ENCODE assay signal across 23 mouse cellular contexts in the genomic region with DNA sequence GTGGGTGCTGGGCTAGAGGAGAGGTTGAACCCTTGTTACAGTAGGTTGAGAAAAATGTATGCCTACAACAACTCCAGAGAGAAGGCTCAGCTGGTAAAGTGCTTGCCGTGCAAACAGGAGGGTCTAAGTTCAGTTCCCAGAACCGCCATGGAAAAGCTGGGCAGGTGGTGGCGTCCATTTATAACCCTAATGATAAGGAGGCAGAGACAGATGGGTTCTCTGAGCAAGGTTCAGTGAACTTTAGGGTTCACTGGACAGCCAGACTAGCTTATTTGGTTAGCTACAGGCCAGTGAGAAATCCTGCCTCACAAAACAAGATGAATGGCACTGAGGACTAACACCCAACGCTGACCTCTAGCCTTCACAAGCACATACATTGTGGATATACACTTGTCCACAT. TPM values are rescaled to one million over a fixed set of nuclear protein-coding genes. Genes with fewer than 3 reads are reported as not detected.
DNase-seq lines count a peak whose midpoint lies in the region; ATAC-seq and TF ChIP-seq lines count a peak whose summit lies in the region.
"Had no signal": no experiment of that assay in that cellular context is flagged by ENCODE, and none has a peak within 500 bp of the region (broad histone marks: within the 10 kb centered on the region; RNA-seq: fewer than 3 reads in every experiment).

No protein-coding gene starts in this region.

- H3K4me3 ChIP-seq in gastrocnemius, adult 2 months: no peak overlapping the region
- H3K4me3 ChIP-seq in liver, adult 2 months (ENCODE audit: insufficient read depth, low read depth, low read length): no peak overlapping the region
- no peak overlapping the region for H3K4me3 ChIP-seq in intestine, embryonic 14.5 days (ENCODE audit: low read depth, low read length)
- no peak overlapping the region for H3K4me3 ChIP-seq in thymus, adult 2 months (ENCODE audit: control insufficient read depth, insufficient read depth, low read length)
- H3K4me3 ChIP-seq: embryonic facial prominence, embryonic 12.5 days; erythroblast, embryonic 14.5 days; forebrain, embryonic 13.5 days; hindbrain, embryonic 10.5 days; layer of hippocampus, adult 2 months; limb, embryonic 10.5 days; midbrain, embryonic 13.5 days; neural tube, embryonic 13.5 days had no signal

- TF ChIP-seq CTCF in gastrocnemius, adult 2 months (IDR thresholded peaks at IDR 0.05): no peak
- TF ChIP-seq CTCF in liver, adult 2 months (IDR thresholded peaks at IDR 0.05; ENCODE audit: low read depth, low read length): no peak
- no peak for TF ChIP-seq CTCF in thymus, adult 2 months (IDR thresholded peaks at IDR 0.05; ENCODE audit: borderline replicate concordance, control insufficient read depth, extremely low read depth, insufficient read depth, low read length, poor library complexity)

- H3K27ac ChIP-seq in gastrocnemius, adult 2 months: no peak overlapping the region
- H3K27ac ChIP-seq in liver, adult 2 months (replicated peaks; ENCODE audit: insufficient read depth, low read depth, low read length): no peak overlapping the region
- no peak overlapping the region for H3K27ac ChIP-seq in intestine, embryonic 14.5 days (ENCODE audit: low read depth)
- no peak overlapping the region for H3K27ac ChIP-seq in thymus, adult 2 months (ENCODE audit: control insufficient read depth, insufficient read depth, low read length)
- H3K27ac ChIP-seq: embryonic facial prominence, embryonic 12.5 days; forebrain, embryonic 13.5 days; hindbrain, embryonic 10.5 days; layer of hippocampus, adult 2 months; limb, embryonic 10.5 days; liver, embryonic 14.5 days; midbrain, embryonic 13.5 days; neural tube, embryonic 13.5 days had no signal

- intact Hi-C loops in gastrocnemius, postnatal 14 days (cut with DNase I; ENCODE audit: low total_unique reads): loop anchor here (5.0 to 10.0 kb wide), 2 partner anchors 47 to 355 kb away; no protein-coding TSS in a partner anchor
- intact Hi-C loops in gastrocnemius, adult 2 months (cut with DNase I): no loop called here

- no peaks in the 10 kb centered on the region for H3K79me2 ChIP-seq in liver, adult 2 months (ENCODE audit: control insufficient read depth, insufficient read depth, low read length)

- no peaks in the 10 kb centered on the region for H3K36me3 ChIP-seq in liver, adult 2 months (ENCODE audit: control insufficient read depth, insufficient read depth, low read length)
- no peaks in the 10 kb centered on the region for H3K36me3 ChIP-seq in intestine, embryonic 14.5 days (ENCODE audit: control insufficient read depth, insufficient read depth, low read length)
- no peaks in the 10 kb centered on the region for H3K36me3 ChIP-seq in thymus, adult 2 months (ENCODE audit: control insufficient read depth, insufficient read depth, low read length)
- H3K36me3 ChIP-seq: embryonic facial prominence, embryonic 12.5 days; hindbrain, embryonic 10.5 days; limb, embryonic 10.5 days; midbrain, embryonic 13.5 days; neural tube, embryonic 13.5 days had no signal

- DNase-seq in gastrocnemius, postnatal 14 days: peak; percentile 1
- DNase-seq in gastrocnemius, adult 2 months: no peak
- DNase-seq in liver, adult 2 months (ENCODE audit: extremely low read depth, low read depth, low spot score): peak; percentile 19
- DNase-seq in liver: no peak
- DNase-seq in intestine, embryonic 14.5 days (ENCODE audit: low spot score): peak; percentile 46
- peak; percentile 42 to 72 for DNase-seq in kidney, postnatal 25 days
- DNase-seq in thymus, adult 2 months: no peak
- no peak for DNase-seq in adrenal gland, postnatal 14 days
- DNase-seq: adrenal gland, postnatal 36 days; cerebellum, adult 11-12 months; cerebellum, postnatal 25 days; gastrocnemius, postnatal 10 days; right cerebral cortex, adult 18-20 months; thymus, adult 18-20 months had no signal

- 40% methylated on average over 4 of the region's 4 CpGs for WGBS in liver, adult 2 months
- 65% methylated on average over 4 of the region's 4 CpGs for WGBS in intestine, embryonic 14.5 days
- WGBS in thymus, adult 2 months: 95% methylated on average over 4 of the region's 4 CpGs

- H3K9me3 ChIP-seq in intestine, embryonic 14.5 days (ENCODE audit: control insufficient read depth, low read length): no peaks in the 10 kb centered on the region
- H3K9me3 ChIP-seq: embryonic facial prominence, embryonic 12.5 days; forebrain, embryonic 13.5 days; hindbrain, embryonic 10.5 days; limb, embryonic 10.5 days; midbrain, embryonic 13.5 days; neural tube, embryonic 13.5 days had no signal

- H3K4me1 ChIP-seq in liver, adult 2 months (ENCODE audit: control insufficient read depth, insufficient read depth, low read length): no peaks in the 10 kb centered on the region
- H3K4me1 ChIP-seq in intestine, embryonic 14.5 days (replicated peaks; ENCODE audit: control insufficient read depth, insufficient read depth, low read length): 0 out of 2 replicates have a peak, but pooled peaks cover 4% of the 10 kb centered on the region
- no peaks in the 10 kb centered on the region for H3K4me1 ChIP-seq in thymus, adult 2 months (replicated peaks; ENCODE audit: control insufficient read depth, insufficient read depth, low read length)
- H3K4me1 ChIP-seq: limb, embryonic 10.5 days had no signal

- H3K4me2 ChIP-seq in intestine, embryonic 14.5 days (ENCODE audit: low read length): no peak overlapping the region
- H3K4me2 ChIP-seq: embryonic facial prominence, embryonic 12.5 days; forebrain, embryonic 13.5 days; midbrain, embryonic 13.5 days; neural tube, embryonic 13.5 days had no signal

- no peak for TF ChIP-seq POLR2A in liver, adult 2 months (IDR thresholded peaks at IDR 0.05; ENCODE audit: extremely low read depth, insufficient read depth, low read length)
- no peak for TF ChIP-seq POLR2A in thymus, adult 2 months (IDR thresholded peaks at IDR 0.05; ENCODE audit: control insufficient read depth, extremely low read depth, insufficient read depth, low read length, poor library complexity)

- H3K9ac ChIP-seq in liver, adult 2 months (ENCODE audit: low read depth, low read length): no peak overlapping the region
- H3K9ac ChIP-seq in intestine, embryonic 14.5 days (ENCODE audit: low read length): no peak overlapping the region
- H3K9ac ChIP-seq: embryonic facial prominence, embryonic 12.5 days; forebrain, embryonic 13.5 days; liver, embryonic 14.5 days; midbrain, embryonic 13.5 days; neural tube, embryonic 13.5 days had no signal

- no peaks in the 10 kb centered on the region for H3K27me3 ChIP-seq in liver, adult 2 months (ENCODE audit: control insufficient read depth, insufficient read depth, low read length)
- H3K27me3 ChIP-seq in intestine, embryonic 14.5 days (replicated peaks; ENCODE audit: control insufficient read depth, insufficient read depth, low read length): no peaks in the 10 kb centered on the region
- no peaks in the 10 kb centered on the region for H3K27me3 ChIP-seq in thymus, adult 2 months (ENCODE audit: control insufficient read depth, insufficient read depth, low read length)
- H3K27me3 ChIP-seq: embryonic facial prominence, embryonic 12.5 days; forebrain, embryonic 13.5 days; midbrain, embryonic 13.5 days; neural tube, embryonic 13.5 days had no signal

- ATAC-seq in intestine, embryonic 14.5 days (replicated peaks; ENCODE audit: low FRiP score, low TSS enrichment, low read depth): no peak
- ATAC-seq: forebrain, embryonic 13.5 days; midbrain, embryonic 13.5 days had no signal

RNA-seq across cellular contexts. Expression of a gene that starts 51.8 kb away (rescaled TPM):
- total RNA-seq in gastrocnemius, postnatal 14 days (2021): 1 to 10 TPM; 4.7 to 5.6 TPM
- 1 to 10 TPM; 2.3 to 3.7 TPM for total RNA-seq in gastrocnemius, adult 2 months (2021)
- total RNA-seq in liver, adult 2 months (2014; rRNA removed): 15.2 and 19.2 TPM in 2 replicates
- polyA plus RNA-seq in liver, adult 2 months (2012; rRNA removed): 19.3 and 25.2 TPM in 2 replicates
- polyA plus RNA-seq in intestine, embryonic 14.5 days (2014; fragmentation: Nextera tagmentation; extraction: Ambion mirVana): 49.5 and 51.0 TPM in 2 replicates
- polyA plus RNA-seq in thymus, adult 2 months (2012; rRNA removed): 51.1 and 54.1 TPM in 2 replicates
- 25.9 and 26.3 TPM in 2 replicates for total RNA-seq in adrenal gland, postnatal 14 days (2021)

Comparison
In these comparisons a context has a peak if more than half of its experiments do, and no peak if none do; other contexts are left out.
1. DNase-seq: peak in gastrocnemius, postnatal 14 days (single experiment), liver, adult 2 months (single experiment), intestine, embryonic 14.5 days (single experiment) and kidney, postnatal 25 days (2 of 2); none in gastrocnemius, adult 2 months (single experiment), liver (single experiment), thymus, adult 2 months (single experiment) and adrenal gland, postnatal 14 days (single experiment).